8 mouse cellular contexts compared by ENCODE assay signal in genomic region chrX:136172786-136173185, GRCm38 (mm10). TPM values are rescaled to one million over a fixed set of nuclear protein-coding genes. Genes with fewer than 3 reads are reported as not detected.
DNase-seq lines count a peak whose midpoint lies in the region; ATAC-seq and TF ChIP-seq lines count a peak whose summit lies in the region.

No protein-coding gene starts in this region.

- H3K27me3 ChIP-seq in ES-Bruce4 (ENCODE audit: control insufficient read depth, insufficient read depth, low read length, poor library complexity, severe bottlenecking), result no peaks in the 10 kb centered on the region
- no peaks in the 10 kb centered on the region for H3K27me3 ChIP-seq in forebrain, embryonic 16.5 days (replicated peaks; ENCODE audit: control insufficient read depth, insufficient read depth, low read length)
- H3K27me3 ChIP-seq in liver, embryonic 15.5 days, result no peaks in the 10 kb centered on the region; the same call in 1 of the 2 replicates

- TF ChIP-seq CTCF in ES-Bruce4 (IDR thresholded peaks at IDR 0.05; ENCODE audit: low read depth, low read length), result no peak

- H3K4me3 ChIP-seq in ES-Bruce4 (ENCODE audit: low read depth, low read length), result peak overlapping the region; percentile 14; the same call in 1 of the 2 replicates
- peak overlapping the region; percentile 62 for H3K4me3 ChIP-seq in forebrain, embryonic 16.5 days (replicated peaks; ENCODE audit: low read length)
- peak overlapping the region; percentile 64 for H3K4me3 ChIP-seq in liver, embryonic 15.5 days (replicated peaks)

- no peak for TF ChIP-seq EP300 in ES-Bruce4 (IDR thresholded peaks at IDR 0.05; ENCODE audit: insufficient read depth, low read depth, low read length)

- H3K4me2 ChIP-seq in forebrain, embryonic 16.5 days (ENCODE audit: low read length), result peak overlapping the region; percentile 55
- peak overlapping the region; percentile 68 for H3K4me2 ChIP-seq in liver, embryonic 15.5 days

- no peaks in the 10 kb centered on the region for H3K4me1 ChIP-seq in ES-Bruce4 (ENCODE audit: control insufficient read depth, insufficient read depth, low read length)
- H3K4me1 ChIP-seq in forebrain, embryonic 16.5 days (replicated peaks; ENCODE audit: control insufficient read depth, insufficient read depth, low read length), result peaks cover 4% of the 10 kb centered on the region
- peaks cover 8% of the 10 kb centered on the region for H3K4me1 ChIP-seq in liver, embryonic 15.5 days (replicated peaks)

- H3K9ac ChIP-seq in ES-Bruce4 (ENCODE audit: low read depth, poor library complexity, severe bottlenecking), result peak overlapping the region; percentile 66
- H3K9ac ChIP-seq in forebrain, embryonic 16.5 days (replicated peaks; ENCODE audit: low read depth, low read length), result 0 out of 2 replicates have a peak overlapping the region, but pooled peaks have one; percentile 41
- no peak overlapping the region for H3K9ac ChIP-seq in liver, embryonic 15.5 days

- no peak for TF ChIP-seq POLR2A in ES-Bruce4 (IDR thresholded peaks at IDR 0.05; ENCODE audit: insufficient read depth, low read length)

- ATAC-seq in forebrain, embryonic 16.5 days, result no peak
- ATAC-seq in liver, embryonic 15.5 days (ENCODE audit: insufficient read depth), result no peak
- ATAC-seq in cerebellum, adult (ENCODE audit: insufficient number of reproducible peaks, low FRiP score, low TSS enrichment), result no peak

- H3K9me3 ChIP-seq in ES-Bruce4 (replicated peaks; ENCODE audit: control insufficient read depth, insufficient read depth, low read length, poor library complexity, severe bottlenecking), result no peaks in the 10 kb centered on the region
- no peaks in the 10 kb centered on the region for H3K9me3 ChIP-seq in forebrain, embryonic 16.5 days (ENCODE audit: control insufficient read depth, low read length)
- no peaks in the 10 kb centered on the region for H3K9me3 ChIP-seq in liver, embryonic 15.5 days (replicated peaks)

- 27% methylated on average over 10 of the region's 10 CpGs for WGBS in forebrain, embryonic 16.5 days
- WGBS in liver, embryonic 15.5 days (ENCODE audit: insufficient replicate concordance), result 28% methylated on average over 10 of the region's 10 CpGs

- H3K36me3 ChIP-seq in ES-Bruce4 (ENCODE audit: control insufficient read depth, insufficient read depth, low read length, poor library complexity, severe bottlenecking), result peaks cover 5% of the 10 kb centered on the region
- H3K36me3 ChIP-seq in forebrain, embryonic 16.5 days (ENCODE audit: control insufficient read depth, insufficient read depth), result no peaks in the 10 kb centered on the region
- H3K36me3 ChIP-seq in liver, embryonic 15.5 days (replicated peaks), result 0 out of 2 replicates have a peak, but pooled peaks cover 5% of the 10 kb centered on the region

- DNase-seq in cerebellum, adult 8-10 months, result peak; percentile 2
- no peak for DNase-seq in cerebellum, adult 11 months
- DNase-seq in urinary bladder, adult 2 months (ENCODE audit: low spot score), result no peak
- DNase-seq in gastrocnemius, postnatal 10 days, result no peak

- peak overlapping the region; percentile 83 for H3K27ac ChIP-seq in ES-Bruce4 (ENCODE audit: insufficient read depth, low read length)
- 0 out of 2 replicates have a peak overlapping the region, but pooled peaks have one; percentile 33 for H3K27ac ChIP-seq in forebrain, embryonic 16.5 days (ENCODE audit: low read length)
- H3K27ac ChIP-seq in liver, embryonic 15.5 days (replicated peaks), result no peak overlapping the region

RNA-seq across cellular contexts. Expression of gene Tceal8, which starts 0.6 kb away (rescaled TPM):
- polyA plus RNA-seq in ES-Bruce4 (2011; ENCODE audit: insufficient read depth, insufficient read length, low read depth, missing spikeins), result 196 and 214 TPM in 2 replicates
- 109 and 120 TPM in 2 replicates for polyA plus RNA-seq in forebrain, embryonic 16.5 days (2015; fragmentation: Nextera tagmentation; extraction: Ambion mirVana)
- 167 and 187 TPM in 2 replicates for polyA plus RNA-seq in liver, embryonic 15.5 days (2015; fragmentation: Nextera tagmentation; extraction: Ambion mirVana)
- 70.1 and 78.1 TPM in 2 replicates for polyA plus RNA-seq in urinary bladder, adult 2 months (2012; rRNA removed)
- total RNA-seq in gastrocnemius, postnatal 10 days (2021), result 10 to 100 TPM; 48.0 to 55.1 TPM

RNA-seq across cellular contexts. Expression of gene Tceal5, which starts 30.9 kb away (rescaled TPM):
- polyA plus RNA-seq in ES-Bruce4 (2011; ENCODE audit: insufficient read depth, insufficient read length, low read depth, missing spikeins), result 13.1 and 15.4 TPM in 2 replicates
- polyA plus RNA-seq in forebrain, embryonic 16.5 days (2015; fragmentation: Nextera tagmentation; extraction: Ambion mirVana), result 14.6 and 23.0 TPM in 2 replicates
- 8.8 and 10.7 TPM in 2 replicates for polyA plus RNA-seq in liver, embryonic 15.5 days (2015; fragmentation: Nextera tagmentation; extraction: Ambion mirVana)
- polyA plus RNA-seq in urinary bladder, adult 2 months (2012; rRNA removed), result 4.2 and 4.3 TPM in 2 replicates
- 10 to 100 TPM; 74.3 to 87.3 TPM for total RNA-seq in gastrocnemius, postnatal 10 days (2021)

RNA-seq across cellular contexts. Expression of gene Bex4, which starts 34.0 kb away (rescaled TPM):
- 212 and 219 TPM in 2 replicates for polyA plus RNA-seq in ES-Bruce4 (2011; ENCODE audit: insufficient read depth, insufficient read length, low read depth, missing spikeins)
- 135 and 137 TPM in 2 replicates for polyA plus RNA-seq in forebrain, embryonic 16.5 days (2015; fragmentation: Nextera tagmentation; extraction: Ambion mirVana)
- polyA plus RNA-seq in liver, embryonic 15.5 days (2015; fragmentation: Nextera tagmentation; extraction: Ambion mirVana), result 128 and 149 TPM in 2 replicates
- polyA plus RNA-seq in urinary bladder, adult 2 months (2012; rRNA removed), result 4.7 and 6.3 TPM in 2 replicates
- total RNA-seq in gastrocnemius, postnatal 10 days (2021), result not detected

RNA-seq across cellular contexts. Expression of gene Tceal7, which starts 41.8 kb away (rescaled TPM):
- 1.2 and 3.8 TPM in 2 replicates for polyA plus RNA-seq in ES-Bruce4 (2011; ENCODE audit: insufficient read depth, insufficient read length, low read depth, missing spikeins)
- polyA plus RNA-seq in forebrain, embryonic 16.5 days (2015; fragmentation: Nextera tagmentation; extraction: Ambion mirVana), result 2.1 and 2.3 TPM in 2 replicates
- polyA plus RNA-seq in liver, embryonic 15.5 days (2015; fragmentation: Nextera tagmentation; extraction: Ambion mirVana), result 8.2 and 14.3 TPM in 2 replicates
- not detected in 2 replicates for polyA plus RNA-seq in urinary bladder, adult 2 months (2012; rRNA removed)
- 100 to 1,000 TPM; 539 to 771 TPM for total RNA-seq in gastrocnemius, postnatal 10 days (2021)

RNA-seq across cellular contexts. Expression of gene Bex1, which starts 42.5 kb away (rescaled TPM):
- polyA plus RNA-seq in ES-Bruce4 (2011; ENCODE audit: insufficient read depth, insufficient read length, low read depth, missing spikeins), result 846 and 903 TPM in 2 replicates
- 176 and 223 TPM in 2 replicates for polyA plus RNA-seq in forebrain, embryonic 16.5 days (2015; fragmentation: Nextera tagmentation; extraction: Ambion mirVana)
- 187 and 201 TPM in 2 replicates for polyA plus RNA-seq in liver, embryonic 15.5 days (2015; fragmentation: Nextera tagmentation; extraction: Ambion mirVana)
- 1.8 and 2.8 TPM in 2 replicates for polyA plus RNA-seq in urinary bladder, adult 2 months (2012; rRNA removed)
- 10 to 100 TPM; 27.7 to 29.1 TPM for total RNA-seq in gastrocnemius, postnatal 10 days (2021)

Comparison
In these comparisons a context has a peak if more than half of its experiments do, and no peak if none do; other contexts are left out.
1. H3K4me3 ChIP-seq: peak in every context shown above with its lines; median percentile 64 in liver, embryonic 15.5 days; 62 in forebrain, embryonic 16.5 days; 14 in ES-Bruce4.
2. RNA of gene Bex4, which starts 34.0 kb away (polyA plus RNA-seq): 212 to 219 TPM in ES-Bruce4, 128 to 149 TPM in liver, embryonic 15.5 days and 135 to 137 TPM in forebrain, embryonic 16.5 days; 4.7 to 6.3 TPM in urinary bladder, adult 2 months; every median in the first group is over 10 times any median in the second.